Mouse (Mus musculus) liver, embryonic 16.5 days (tissue): Measurements from ENCODE around the gene Map3k20. TPM values are rescaled to one million over a fixed set of nuclear protein-coding genes. Genes with fewer than 3 reads are reported as not detected.

Source experiments
- ATAC-seq: fragments of 200-750 bp; cut with Nextera tagmentation; 2 replicates; pipeline ENCODE4 v1.8.0; 2017; ENCODE audit warnings: low read depth, mild to moderate bottlenecking, moderate number of reproducible peaks, moderate library complexity
- H3K27ac ChIP-seq: fragments of 300-500 bp; sonication (generic); 2 replicates; pipeline ENCODE4 v1.5.1; 2014; ENCODE audit warnings: mild to moderate bottlenecking, low read length
- H3K27me3 ChIP-seq: fragments of 300-500 bp; sonication (generic); 2 replicates; pipeline ENCODE4 v1.6.1; 2014; ENCODE audit warnings: low read depth, low read length, mixed read lengths; ENCODE audit not compliant: control insufficient read depth, insufficient read depth
- H3K36me3 ChIP-seq: fragments of 300-500 bp; sonication (generic); 2 replicates; pipeline ENCODE4 v1.6.1; 2014; ENCODE audit warnings: mild to moderate bottlenecking; ENCODE audit not compliant: control insufficient read depth, insufficient read depth
- H3K4me1 ChIP-seq: fragments of 300-500 bp; sonication (generic); 2 replicates; pipeline ENCODE4 v1.6.1; 2014; ENCODE audit warnings: low read depth, low read length, mixed read lengths; ENCODE audit not compliant: control insufficient read depth
- H3K4me2 ChIP-seq: fragments of 300-500 bp; sonication (generic); 2 replicates; pipeline ENCODE4 v1.6.1; 2014; ENCODE audit warnings: low read depth, low read length, mixed read lengths
- H3K4me3 ChIP-seq: fragments of 300-500 bp; sonication (generic); 2 replicates; pipeline ENCODE4 v1.5.1; 2014; ENCODE audit warnings: low read depth, mild to moderate bottlenecking, low read length
- H3K9ac ChIP-seq: fragments of 300-500 bp; sonication (generic); 2 replicates; pipeline ENCODE4 v1.6.1; 2014; ENCODE audit warnings: low read depth, low read length
- H3K9me3 ChIP-seq: fragments of 300-500 bp; sonication (generic); replicated peaks from 2 replicates; pipeline ENCODE4 v1.6.1; 2016; ENCODE audit warnings: low read length; ENCODE audit not compliant: control insufficient read depth
- WGBS: fragments of 180-500 bp; shearing (Covaris S2); extraction: QIAGEN DNeasy Blood & Tissue Kit; methylation state at CpG from one replicate; pipeline ENCODE4 v1.1.7; 2014; ENCODE audit not compliant: insufficient replicate concordance; 5-methylcytosine and 5-hydroxymethylcytosine counted together
- polyA plus RNA-seq: library from polyadenylated mRNA; unstranded; fragments of >200 nt; fragmentation: Nextera tagmentation; extraction: Ambion mirVana; gene quantifications from 2 replicates; pipeline ENCODE4 v1.2.1, GENCODE M21; 2015

Gene Map3k20
- polyA plus RNA-seq, 1 experiment from 2014 or later: 7.3 TPM

- Histone ChIP-seq H3K36me3 (no peaks in the 10 kb centered on the region), H3K4me1 (no peaks in the 10 kb centered on the region), H3K27ac (no peak overlapping the region), H3K27me3 (no peaks in the 10 kb centered on the region), H3K4me2 (no peak overlapping the region), H3K4me3 (no peak overlapping the region), H3K9ac (no peak overlapping the region), H3K9me3 (no peaks in the 10 kb centered on the region)
- WGBS: 42% methylated on average over 1 of the region's 1 CpGs
- ATAC-seq: no peak
These were observed 170.8 kb downstream of the Map3k20 start for GRCm38 (mm10) chr2:72456189-72456588.

- no peak overlapping the region for H3K4me3 ChIP-seq
- H3K27me3 ChIP-seq: no peaks in the 10 kb centered on the region
- H3K9ac ChIP-seq: no peak overlapping the region
- no peak overlapping the region for H3K4me2 ChIP-seq
- H3K36me3 ChIP-seq: no peaks in the 10 kb centered on the region
- 15% methylated on average over 7 of the region's 7 CpGs for WGBS
- H3K9me3 ChIP-seq: no peaks in the 10 kb centered on the region
- H3K4me1 ChIP-seq: no peaks in the 10 kb centered on the region
- no peak overlapping the region for H3K27ac ChIP-seq
- no peak for ATAC-seq
These were observed 179.1 kb downstream of the Map3k20 start for GRCm38 (mm10) chr2:72464376-72465014.

GRCm38 (mm10) chr2:72467604-72468003, 182.2 kb downstream of the Map3k20 start:
- Histone ChIP-seq H3K27ac (no peak overlapping the region), H3K4me3 (no peak overlapping the region), H3K36me3 (no peaks in the 10 kb centered on the region), H3K9ac (no peak overlapping the region), H3K27me3 (no peaks in the 10 kb centered on the region), H3K4me1 (no peaks in the 10 kb centered on the region), H3K9me3 (no peaks in the 10 kb centered on the region), H3K4me2 (no peak overlapping the region)
- ATAC-seq: no peak
- WGBS: 58% methylated on average over 1 of the region's 1 CpGs

- no peak overlapping the region for H3K4me2 ChIP-seq
- no peak overlapping the region for H3K27ac ChIP-seq
- H3K36me3 ChIP-seq: no peaks in the 10 kb centered on the region
- peaks cover 10% of the 10 kb centered on the region for H3K4me1 ChIP-seq
- H3K9ac ChIP-seq: no peak overlapping the region
- H3K9me3 ChIP-seq: no peaks in the 10 kb centered on the region
- no peak overlapping the region for H3K4me3 ChIP-seq
- no peaks in the 10 kb centered on the region for H3K27me3 ChIP-seq
- WGBS: 65% methylated on average over 16 of the region's 16 CpGs
- no peak for ATAC-seq
These were observed 186.1 kb downstream of the Map3k20 start for GRCm38 (mm10) chr2:72471415-72472070.

GRCm38 (mm10) chr2:72474531-72475287, 189.3 kb downstream of the Map3k20 start:
- no peak for ATAC-seq
- no peaks in the 10 kb centered on the region for H3K36me3 ChIP-seq

GRCm38 (mm10) chr2:72475423-72475796, 190.0 kb downstream of the Map3k20 start:
- peak overlapping the region; percentile 89 for H3K4me3 ChIP-seq
- H3K27me3 ChIP-seq: no peaks in the 10 kb centered on the region
- H3K4me1 ChIP-seq: peaks cover 32% of the 10 kb centered on the region
- H3K36me3 ChIP-seq: peaks cover 4% of the 10 kb centered on the region
- peak overlapping the region; percentile 86 for H3K9ac ChIP-seq
- H3K27ac ChIP-seq: peak overlapping the region; percentile 92
- 0% methylated on average over 7 of the region's 7 CpGs for WGBS
- H3K9me3 ChIP-seq: no peaks in the 10 kb centered on the region
- ATAC-seq: no peak; the same call in 1 of the 2 replicates
- peak overlapping the region; percentile 93 for H3K4me2 ChIP-seq

More at GRCm38 (mm10) chr2:72474531-72475287, 189.3 kb downstream of the Map3k20 start:
- Histone ChIP-seq H3K4me2 (peak overlapping the region; percentile 93), H3K4me3 (no peak overlapping the region; the same call in 1 of the 2 replicates), H3K27me3 (no peaks in the 10 kb centered on the region), H3K9me3 (no peaks in the 10 kb centered on the region), H3K4me1 (peaks cover 26% of the 10 kb centered on the region), H3K27ac (peak overlapping the region; percentile 8; the same call in 1 of the 2 replicates), H3K9ac (peak overlapping the region; percentile 86; the same call in 1 of the 2 replicates)
- 28% methylated on average over 7 of the region's 7 CpGs for WGBS

GRCm38 (mm10) chr2:72475797-72476485, 190.5 kb downstream of the Map3k20 start, which contains the start of gene Cdca7:
Gene Cdca7, plus strand, starts transcription at chr2:72476159.
- Histone ChIP-seq H3K27ac (peak within 1 kb of the TSS; percentile 92), H3K9me3 (no peaks in the 10 kb centered on the region), H3K4me2 (peak within 1 kb of the TSS; percentile 93), H3K4me1 (peaks cover 32% of the 10 kb centered on the region), H3K4me3 (peak within 1 kb of the TSS; percentile 89), H3K9ac (peak within 1 kb of the TSS; percentile 86), H3K36me3 (peaks cover 6% of the 10 kb centered on the region), H3K27me3 (no peaks in the 10 kb centered on the region)
- peak; percentile 84 for ATAC-seq
- under 1% methylated on average over 58 of the region's 58 CpGs for WGBS

GRCm38 (mm10) chr2:72476486-72477211, 191.2 kb downstream of the Map3k20 start:
- peaks cover 32% of the 10 kb centered on the region for H3K4me1 ChIP-seq
- peak overlapping the region; percentile 92 for H3K27ac ChIP-seq
- no peaks in the 10 kb centered on the region for H3K9me3 ChIP-seq
- peak overlapping the region; percentile 89 for H3K4me3 ChIP-seq
- H3K36me3 ChIP-seq: peaks cover 6% of the 10 kb centered on the region
- under 1% methylated on average over 53 of the region's 53 CpGs for WGBS
- peak overlapping the region; percentile 86 for H3K9ac ChIP-seq
- peak; percentile 45 for ATAC-seq
- H3K4me2 ChIP-seq: peak overlapping the region; percentile 93
- H3K27me3 ChIP-seq: no peaks in the 10 kb centered on the region
